Mouse (Mus musculus) CH12.LX (cell line): ENCODE results near the gene Cdh6. TPM values are rescaled to one million over a fixed set of nuclear protein-coding genes. Genes with fewer than 3 reads are reported as not detected.

Experiments used
- DNase-seq: peaks from one replicate; pipeline ENCODE4 v3.0.0-alpha.2; 2013; ENCODE audit errors: extremely low read depth
- H3K27ac ChIP-seq: 2 replicates; pipeline ENCODE4 v1.5.1; 2012; ENCODE audit warnings: low read depth, mild to moderate bottlenecking, control low read depth, moderate library complexity; ENCODE audit not compliant: insufficient read depth
- H3K27me3 ChIP-seq: replicated peaks from 2 replicates; pipeline ENCODE3; 2012; ENCODE audit warnings: inconsistent platforms
- H3K36me3 ChIP-seq, 2 experiments: replicated peaks in 1 of 2; 2 replicates each; pipeline versions ENCODE3 to v1.6.1; 2012; ENCODE audit warnings: inconsistent platforms in 1 of 2, low read length in 1 of 2, mild to moderate bottlenecking in 1 of 2, mixed read lengths in 1 of 2, moderate library complexity in 1 of 2; ENCODE audit not compliant: control insufficient read depth in 1 of 2, insufficient read depth in 1 of 2
- H3K4me1 ChIP-seq, 2 experiments: 2 replicates each; pipeline ENCODE4 v1.6.1; 2012; ENCODE audit warnings: inconsistent platforms in 1 of 2, moderate library complexity in 1 of 2; ENCODE audit not compliant: insufficient read depth in 2 of 2, control insufficient read depth in 1 of 2
- H3K4me2 ChIP-seq: 2 replicates; pipeline ENCODE4 v1.6.1; 2012; ENCODE audit warnings: low read depth, mild to moderate bottlenecking, control low read depth; ENCODE audit not compliant: poor library complexity, insufficient read depth, severe bottlenecking
- H3K4me3 ChIP-seq, 3 experiments: fragments of 150-350 bp in 1 of 3; sonication (generic) in 1 of 3; replicated peaks in 1 of 3; 2 replicates each; pipeline versions ENCODE3 to v1.5.1; 2011 to 2012; ENCODE audit warnings: low read depth in 2 of 3, low read length in 2 of 3, mild to moderate bottlenecking in 2 of 3, moderate library complexity in 2 of 3, control low read depth in 1 of 3, improper control_type of control experiment in 1 of 3, inconsistent platforms in 1 of 3, mixed read lengths in 1 of 3; ENCODE audit not compliant: poor library complexity in 1 of 3
- H3K79me2 ChIP-seq: replicated peaks from 2 replicates; pipeline ENCODE4 v1.6.1; 2012; ENCODE audit warnings: mild to moderate bottlenecking, moderate library complexity; ENCODE audit not compliant: control insufficient read depth, poor library complexity, insufficient read depth, severe bottlenecking; ENCODE audit errors: extremely low read depth
- H3K9ac ChIP-seq: 2 replicates; pipeline ENCODE4 v1.6.1; 2012; ENCODE audit warnings: low read depth, mild to moderate bottlenecking, control low read depth, moderate library complexity; ENCODE audit not compliant: insufficient read depth
- H3K9me3 ChIP-seq: replicated peaks from 2 replicates; pipeline ENCODE3; 2012; ENCODE audit warnings: low read length, inconsistent platforms, mixed read lengths
- BHLHE40 ChIP-seq: IDR thresholded peaks from 2 replicates; pipeline ENCODE4 v1.6.1; 2011; ENCODE audit warnings: mild to moderate bottlenecking, low read depth, low read length, improper control_type of control experiment
- CHD1 ChIP-seq: IDR thresholded peaks from 2 replicates; pipeline ENCODE4 v1.6.1; 2012; ENCODE audit warnings: low read depth, low read length, improper control_type of control experiment, inconsistent platforms
- CTCF ChIP-seq, 2 experiments: IDR thresholded peaks in 1 of 2; conservative IDR thresholded peaks in 1 of 2; 2 replicates each; pipeline ENCODE4 v1.5.1; 2011 to 2012; ENCODE audit warnings: low read depth in 2 of 2, low read length in 2 of 2, improper control_type of control experiment in 1 of 2, inconsistent platforms in 1 of 2, mild to moderate bottlenecking in 1 of 2, moderate library complexity in 1 of 2
- ELF1 ChIP-seq: IDR thresholded peaks from 2 replicates; pipeline ENCODE4 v1.6.1; 2014; ENCODE audit warnings: low read depth, mild to moderate bottlenecking, inconsistent platforms, low read length, improper control_type of control experiment
- GABPA ChIP-seq: IDR thresholded peaks from 2 replicates; pipeline ENCODE4 v1.6.1; 2012; ENCODE audit warnings: low read depth, low read length, improper control_type of control experiment, inconsistent platforms; ENCODE audit not compliant: insufficient replicate concordance
- JUND ChIP-seq: conservative IDR thresholded peaks from 2 replicates; pipeline ENCODE4 v1.6.1; 2011; ENCODE audit warnings: low read depth, low read length, improper control_type of control experiment
- KAT2A ChIP-seq: IDR thresholded peaks from 2 replicates; pipeline ENCODE4 v1.6.1; 2012; ENCODE audit warnings: low read length, improper control_type of control experiment, inconsistent platforms; ENCODE audit not compliant: insufficient replicate concordance
- MAFK ChIP-seq: IDR thresholded peaks from 2 replicates; pipeline ENCODE4 v1.6.1; 2011; ENCODE audit warnings: low read length, improper control_type of control experiment; ENCODE audit not compliant: insufficient replicate concordance
- MAX ChIP-seq: IDR thresholded peaks from 2 replicates; pipeline ENCODE4 v1.6.1; 2011; ENCODE audit warnings: low read length, improper control_type of control experiment
- MAZ ChIP-seq: IDR thresholded peaks from 2 replicates; pipeline ENCODE4 v1.6.1; 2012; ENCODE audit warnings: low read depth, mild to moderate bottlenecking, inconsistent platforms, low read length, improper control_type of control experiment, moderate library complexity
- MYC ChIP-seq: IDR thresholded peaks from 2 replicates; pipeline ENCODE4 v1.6.1; 2011; ENCODE audit warnings: low read depth, mild to moderate bottlenecking, improper control_type of control experiment, low read length
- NELFE ChIP-seq: IDR thresholded peaks from 2 replicates; pipeline ENCODE4 v1.6.1; 2011; ENCODE audit warnings: low read depth, low read length, improper control_type of control experiment
- UBTF ChIP-seq: IDR thresholded peaks from 2 replicates; pipeline ENCODE4 v1.6.1; 2012; ENCODE audit warnings: low read depth, mild to moderate bottlenecking, inconsistent platforms, low read length, improper control_type of control experiment, moderate library complexity
- ZNF384 ChIP-seq: IDR thresholded peaks from 2 replicates; pipeline ENCODE4 v1.6.1; 2012; ENCODE audit warnings: low read depth, low read length, improper control_type of control experiment, inconsistent platforms
- dilution Hi-C: fragments of 300-500 bp; cut with MboI; formaldehyde crosslinking; loops from 2 replicates; pipeline ENCODE4 v1.14.3; 2020; ENCODE audit warnings: low sequenced_read_pairs; ENCODE audit not compliant: extremely low pct_unique_long_range_greater_than_20kb, extremely low pct_ligation_motif_present
- in situ Hi-C: fragments of 300-500 bp; cut with MboI; formaldehyde crosslinking; loops from 3 replicates; pipeline ENCODE4 v1.14.3; 2019; ENCODE audit warnings: low sequenced_read_pairs, low pct_ligation_motif_present, low pct_unique_long_range_greater_than_20kb, mixed read lengths
- polyA plus RNA-seq: library from polyadenylated mRNA; unstranded; fragments of >175 nt; gene quantifications from 2 replicates; pipeline ENCODE4 v1.2.1, GENCODE M21; 2012; ENCODE audit warnings: low read depth; ENCODE audit not compliant: insufficient read length
- total RNA-seq, 2 experiments: library from RNA; depleted of rRNA; stranded (reverse); fragments of 300-350 nt in 1 of 2; fragments of >200 nt in 1 of 2; gene quantifications; 2 replicates each; pipeline ENCODE4 v1.2.3; 2012 to 2014

The Cdh6 gene
- total and polyA plus RNA-seq, 3 experiments, result under 0.01 to 0.13 TPM; not detected in 1

- H3K9me3 ChIP-seq, result no peaks in the 10 kb centered on the region
- H3K4me3 ChIP-seq, result no peak overlapping the region
- dilution Hi-C loops, result no loop called here
- H3K27ac ChIP-seq, result peak overlapping the region; percentile 57; the same call in 1 of the 2 replicates
- no peaks in the 10 kb centered on the region for H3K36me3 ChIP-seq
- no peak overlapping the region; the same call in 1 of the 2 replicates for H3K9ac ChIP-seq
- in situ Hi-C loops, result no loop called here
- peak; percentile 52 for DNase-seq
- TF ChIP-seq CHD1, result no peak
- no peak for TF ChIP-seq BHLHE40
- peak; percentile 84 for TF ChIP-seq ZNF384
- no peak for TF ChIP-seq GABPA
- no peak; the same call in 1 of the 2 replicates for TF ChIP-seq MYC
- no peak for TF ChIP-seq MAX
- H3K4me2 ChIP-seq, result peak overlapping the region; percentile 92
- H3K79me2 ChIP-seq, result no peaks in the 10 kb centered on the region
- H3K27me3 ChIP-seq, result no peaks in the 10 kb centered on the region
- peaks cover 5 to 44% of the 10 kb centered on the region in 2 experiments for H3K4me1 ChIP-seq
These were observed 79.3 kb downstream of the Cdh6 start for GRCm38 (mm10) chr15:13093954-13094880.

GRCm38 (mm10) chr15:13092064-13092463 lies 81.4 kb downstream of the Cdh6 start:
- Histone ChIP-seq H3K9me3 (no peaks in the 10 kb centered on the region), H3K27me3 (no peaks in the 10 kb centered on the region), H3K79me2 (no peaks in the 10 kb centered on the region), H3K9ac (no peak overlapping the region)
- dilution Hi-C loops, result no loop called here
- no peak for TF ChIP-seq MAZ
- no peak for TF ChIP-seq CTCF (conservative IDR thresholded peaks at IDR 0.05 in 1 of 2, IDR thresholded peaks at IDR 0.05 in 1 of 2; ENCODE audit: low read depth in 2 of 2, low read length in 2 of 2)
- no peak for TF ChIP-seq UBTF
- no peak for TF ChIP-seq ELF1
- TF ChIP-seq MAFK, result no peak
- no peak for TF ChIP-seq NELFE
- no peak for TF ChIP-seq JUND
- no peak for TF ChIP-seq KAT2A
- TF ChIP-seq, all 38 proteins: peak for 0
- Histone ChIP-seq H3K27ac (no peak overlapping the region), H3K4me2 (no peak overlapping the region), H3K4me1 (peaks cover 5 to 53% of the 10 kb centered on the region in 2 experiments), H3K4me3 (no peak overlapping the region), H3K36me3 (no peaks in the 10 kb centered on the region)
- in situ Hi-C loops, result no loop called here
- no peak for DNase-seq
